Mouse (Mus musculus) brain, embryonic 14.5 days (tissue): ENCODE results near the gene Rufy3. TPM values are rescaled to one million over a fixed set of nuclear protein-coding genes. Genes with fewer than 3 reads are reported as not detected.
A peak's percentile ranks its signal among the peaks of the same experiment; 100 is the strongest.

Experiments used
- DNase-seq: peaks from one replicate; pipeline ENCODE4 v3.0.0-alpha.2; 2011; ENCODE audit warnings: low read depth
- CTCF ChIP-seq: fragments of 200-500 bp; IDR thresholded peaks from 2 replicates; pipeline ENCODE4 v1.5.1; 2012; ENCODE audit warnings: inconsistent platforms, mild to moderate bottlenecking, moderate library complexity, borderline replicate concordance; ENCODE audit not compliant: insufficient read depth, insufficient read length; ENCODE audit errors: extremely low read depth
- POLR2A ChIP-seq: fragments of 200-500 bp; IDR thresholded peaks from 2 replicates; pipeline ENCODE4 v1.6.1; 2012; ENCODE audit warnings: mild to moderate bottlenecking, inconsistent platforms, borderline replicate concordance; ENCODE audit not compliant: poor library complexity, insufficient read depth, insufficient read length, severe bottlenecking; ENCODE audit errors: extremely low read depth
- polyA plus RNA-seq: library from polyadenylated mRNA; depleted of rRNA; stranded (reverse); fragments of >200 nt; gene quantifications from 2 replicates; pipeline ENCODE4 v1.2.3, GENCODE M21; 2012

The Rufy3 gene
- polyA plus RNA-seq, 1 experiment: 180 TPM

- DNase-seq: no peak
- TF ChIP-seq POLR2A: no peak
- TF ChIP-seq CTCF: no peak
Measured at GRCm38 (mm10) chr5:88683706-88684105, 118.9 kb downstream of the Rufy3 start.

- TF ChIP-seq CTCF (no peak), POLR2A (no peak)
Measured at GRCm38 (mm10) chr5:88684226-88684625, 119.4 kb downstream of the Rufy3 start.

GRCm38 (mm10) chr5:88685306-88685705, 120.5 kb downstream of the Rufy3 start:
- DNase-seq: no peak
- TF ChIP-seq POLR2A (no peak), CTCF (no peak)

More at GRCm38 (mm10) chr5:88684226-88684625, 119.4 kb downstream of the Rufy3 start:
- DNase-seq: no peak

DNA sequence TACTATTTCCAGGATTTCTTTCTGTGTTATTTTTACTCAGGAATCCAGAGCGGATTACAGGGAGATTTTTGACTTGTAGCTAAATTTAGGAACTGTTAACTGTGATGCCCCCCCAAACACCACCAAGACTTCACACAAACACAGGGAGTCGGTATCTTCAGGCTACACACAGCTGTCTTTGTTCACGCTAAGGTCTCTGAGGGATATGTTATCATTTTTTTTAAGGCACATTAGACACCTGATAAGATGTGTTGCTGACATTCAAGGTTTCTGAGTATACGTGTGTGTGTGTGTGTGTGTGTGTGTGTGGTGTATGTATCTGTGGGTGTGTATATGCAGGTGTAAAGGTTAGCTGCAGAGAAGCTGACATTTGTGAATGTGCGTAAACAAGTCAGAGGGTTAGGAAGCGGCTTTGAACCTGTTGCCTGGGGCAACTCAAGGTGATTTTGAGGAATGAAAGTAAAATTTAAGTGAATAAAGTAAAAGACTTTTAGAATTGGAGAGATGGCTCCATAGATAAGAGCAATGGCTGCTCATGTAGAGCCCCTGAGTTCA, 121.0 kb downstream of the Rufy3 start:
- DNase-seq: no peak
- TF ChIP-seq CTCF (no peak), POLR2A (no peak)

GRCm38 (mm10) chr5:88687996-88688406, 123.2 kb downstream of the Rufy3 start:
- TF ChIP-seq POLR2A (no peak), CTCF (no peak)
- no peak for DNase-seq

GRCm38 (mm10) chr5:88688583-88689187, 123.8 kb downstream of the Rufy3 start:
- DNase-seq: no peak
- TF ChIP-seq POLR2A (no peak), CTCF (no peak)

DNA sequence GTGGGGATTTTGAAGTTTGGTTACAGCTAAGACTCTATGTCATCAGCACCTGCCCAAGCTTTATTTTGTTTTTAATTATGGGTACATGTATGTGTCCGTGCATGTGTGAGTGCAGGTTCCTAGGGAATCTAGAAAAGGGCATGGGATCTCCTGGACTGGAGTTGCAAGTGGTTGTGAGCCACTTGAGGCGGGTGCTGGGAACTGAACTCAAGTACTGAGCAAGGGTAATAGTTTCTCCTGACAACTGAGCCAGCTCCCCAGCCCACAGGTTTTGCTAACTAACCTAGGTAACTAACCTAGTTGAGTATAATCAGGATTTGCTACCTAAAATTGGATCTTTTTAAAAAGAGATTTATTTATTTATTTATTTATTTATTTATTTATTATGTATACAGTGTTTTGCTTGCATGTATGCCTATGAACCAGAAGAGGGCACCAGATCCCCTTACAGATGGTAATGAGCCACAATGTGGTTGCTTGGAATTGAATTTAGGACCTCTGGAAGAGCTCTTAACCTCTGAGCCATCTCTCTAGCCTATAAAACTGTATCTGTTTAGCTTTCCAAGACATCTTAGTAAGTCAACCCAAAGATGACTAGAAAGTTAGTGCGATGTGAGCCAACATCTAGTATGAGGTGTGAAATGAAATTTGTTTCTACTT, 124.6 kb downstream of the Rufy3 start:
- TF ChIP-seq POLR2A: no peak
- peak; percentile 47; the same call in 1 of the 2 replicates for TF ChIP-seq CTCF
- DNase-seq: peak; percentile 84

- TF ChIP-seq CTCF (no peak), POLR2A (no peak)
- no peak for DNase-seq
Measured at GRCm38 (mm10) chr5:88690681-88691505, 126.1 kb downstream of the Rufy3 start.

GRCm38 (mm10) chr5:88691506-88692095, 126.8 kb downstream of the Rufy3 start:
- no peak for DNase-seq
- TF ChIP-seq POLR2A (no peak), CTCF (no peak)

GRCm38 (mm10) chr5:88692586-88692985, 127.7 kb downstream of the Rufy3 start:
- TF ChIP-seq POLR2A (no peak), CTCF (no peak)
- no peak for DNase-seq

DNA sequence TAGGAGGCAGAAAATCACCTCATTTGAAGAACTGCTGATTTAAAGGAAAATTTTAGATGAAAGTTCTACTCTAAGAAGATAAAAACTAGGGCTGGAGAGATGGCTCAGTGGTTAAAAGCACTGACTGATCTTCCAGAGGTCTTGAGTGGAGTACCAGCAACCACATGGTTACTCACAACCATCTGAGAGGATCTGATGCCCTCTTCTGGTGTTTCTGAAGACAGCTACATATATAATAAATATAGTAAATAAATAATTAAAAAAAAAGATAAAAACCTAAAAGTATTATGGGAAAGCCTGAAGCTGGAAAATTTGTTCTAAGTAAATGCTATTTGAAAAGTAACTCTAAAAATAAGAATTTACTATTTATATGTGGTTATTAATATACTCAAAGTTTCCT, 128.2 kb downstream of the Rufy3 start:
- no peak for DNase-seq
- TF ChIP-seq CTCF (no peak), POLR2A (no peak)
